Mouse (Mus musculus) midbrain, embryonic 13.5 days (tissue): ENCODE results near the gene Tmem239. TPM values are rescaled to one million over a fixed set of nuclear protein-coding genes. Genes with fewer than 3 reads are reported as not detected.

Experiments used
- ATAC-seq: fragments of 200-750 bp; cut with Nextera tagmentation; 2 replicates; pipeline ENCODE4 v1.8.0; 2017; ENCODE audit warnings: mild to moderate bottlenecking, moderate TSS enrichment, moderate library complexity
- H3K27ac ChIP-seq: fragments of 300-500 bp; sonication (generic); 2 replicates; pipeline ENCODE4 v1.5.1; 2015; ENCODE audit warnings: inconsistent platforms, mild to moderate bottlenecking, moderate library complexity
- H3K27me3 ChIP-seq: fragments of 300-500 bp; sonication (generic); 2 replicates; pipeline ENCODE4 v1.6.1; 2015; ENCODE audit warnings: mild to moderate bottlenecking, inconsistent platforms
- H3K36me3 ChIP-seq: fragments of 300-500 bp; sonication (generic); 2 replicates; pipeline ENCODE4 v1.6.1; 2015; ENCODE audit warnings: mild to moderate bottlenecking, inconsistent platforms
- H3K4me1 ChIP-seq: fragments of 300-500 bp; sonication (generic); replicated peaks from 2 replicates; pipeline ENCODE4 v1.6.1; 2015; ENCODE audit warnings: inconsistent platforms
- H3K4me2 ChIP-seq: fragments of 300-500 bp; sonication (generic); replicated peaks from 2 replicates; pipeline ENCODE4 v1.6.1; 2015; ENCODE audit warnings: moderate library complexity, mild to moderate bottlenecking, inconsistent platforms
- H3K4me3 ChIP-seq: fragments of 300-500 bp; sonication (generic); replicated peaks from 2 replicates; pipeline ENCODE4 v1.5.1; 2015; ENCODE audit warnings: mild to moderate bottlenecking, inconsistent platforms
- H3K9ac ChIP-seq: fragments of 300-500 bp; sonication (generic); replicated peaks from 2 replicates; pipeline ENCODE4 v1.6.1; 2015; ENCODE audit warnings: mild to moderate bottlenecking, inconsistent platforms
- H3K9me3 ChIP-seq: fragments of 300-500 bp; sonication (generic); 2 replicates; pipeline ENCODE4 v1.6.1; 2016; ENCODE audit warnings: mild to moderate bottlenecking, inconsistent platforms
- WGBS: fragments of 180-500 bp; shearing (Covaris S2); methylation state at CpG from one replicate; pipeline ENCODE4 v1.1.7; 2015; 5-methylcytosine and 5-hydroxymethylcytosine counted together
- polyA plus RNA-seq: library from polyadenylated mRNA; unstranded; fragments of >200 nt; fragmentation: Nextera tagmentation; extraction: Ambion mirVana; gene quantifications from 2 replicates; pipeline ENCODE4 v1.2.1, GENCODE M21; 2015

The Tmem239 gene
- polyA plus RNA-seq, 1 experiment from 2014 or later, result not detected

- H3K27me3 ChIP-seq, result no peaks in the 10 kb centered on the region
These were observed 33.7 kb downstream of the Tmem239 start for GRCm38 (mm10) chr2:130439840-130440480.

GRCm38 (mm10) chr2:130442162-130442561 is 35.9 kb downstream of the Tmem239 start:
- peaks cover 82% of the 10 kb centered on the region for H3K36me3 ChIP-seq
- H3K9me3 ChIP-seq, result no peaks in the 10 kb centered on the region
- no peak overlapping the region for H3K9ac ChIP-seq
- no peak overlapping the region for H3K4me2 ChIP-seq
- H3K4me3 ChIP-seq, result no peak overlapping the region
- 78% methylated on average over 10 of the region's 10 CpGs for WGBS
- H3K27me3 ChIP-seq, result no peaks in the 10 kb centered on the region
- no peaks in the 10 kb centered on the region for H3K4me1 ChIP-seq
- ATAC-seq, result no peak
- H3K27ac ChIP-seq, result no peak overlapping the region

More at GRCm38 (mm10) chr2:130439840-130440480, 33.7 kb downstream of the Tmem239 start:
- H3K4me2 ChIP-seq, result no peak overlapping the region
- no peaks in the 10 kb centered on the region for H3K9me3 ChIP-seq
- peaks cover 74% of the 10 kb centered on the region for H3K36me3 ChIP-seq
- H3K27ac ChIP-seq, result no peak overlapping the region
- H3K4me1 ChIP-seq, result no peaks in the 10 kb centered on the region
- 96% methylated on average over 4 of the region's 4 CpGs for WGBS
- no peak overlapping the region for H3K4me3 ChIP-seq
- no peak for ATAC-seq
- H3K9ac ChIP-seq, result no peak overlapping the region

DNA sequence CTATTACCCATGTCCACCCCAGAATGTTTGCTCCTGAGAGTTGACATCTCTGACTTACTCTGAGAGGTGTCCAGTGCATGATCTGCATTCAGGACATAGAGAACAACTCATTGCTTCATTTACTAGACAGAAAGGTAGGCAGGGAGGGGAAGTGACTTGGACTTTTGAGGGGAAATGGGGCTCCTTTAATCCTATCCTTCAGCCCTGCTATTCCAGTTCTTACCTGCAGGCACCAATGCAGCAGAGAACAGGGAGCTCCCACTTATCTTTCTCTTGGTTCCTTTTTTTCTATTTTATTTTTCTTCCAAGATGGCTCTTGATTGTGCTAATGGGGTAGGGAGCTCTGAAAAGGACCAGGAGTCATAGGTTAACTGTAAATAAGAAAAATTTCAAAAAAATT is 42.2 kb downstream of the Tmem239 start:
- Histone ChIP-seq H3K27ac (no peak overlapping the region), H3K27me3 (peaks cover 15% of the 10 kb centered on the region), H3K4me3 (no peak overlapping the region), H3K36me3 (peaks cover 19% of the 10 kb centered on the region), H3K4me1 (peaks cover 33% of the 10 kb centered on the region), H3K4me2 (no peak overlapping the region), H3K9ac (no peak overlapping the region), H3K9me3 (no peaks in the 10 kb centered on the region)
- no peak for ATAC-seq

- Histone ChIP-seq H3K9me3 (no peaks in the 10 kb centered on the region), H3K4me1 (peaks cover 36% of the 10 kb centered on the region), H3K4me3 (peak overlapping the region; percentile 73), H3K4me2 (peak overlapping the region; percentile 88), H3K27ac (no peak overlapping the region), H3K36me3 (peaks cover 12% of the 10 kb centered on the region), H3K27me3 (peaks cover 15% of the 10 kb centered on the region), H3K9ac (peak overlapping the region; percentile 95)
- 8% methylated on average over 17 of the region's 17 CpGs for WGBS
- no peak; the same call in 1 of the 2 replicates for ATAC-seq
These were observed 42.9 kb downstream of the Tmem239 start for GRCm38 (mm10) chr2:130449021-130449793.

GRCm38 (mm10) chr2:130449794-130450433 is 43.6 kb downstream of the Tmem239 start, which contains the start of gene Ptpra:
Gene Ptpra (plus strand): TSS chr2:130450278.
- Histone ChIP-seq H3K9ac (peak within 1 kb of the TSS; percentile 95), H3K9me3 (no peaks in the 10 kb centered on the region), H3K27ac (peak within 1 kb of the TSS; percentile 87), H3K4me3 (peak within 1 kb of the TSS; percentile 73), H3K4me2 (peak within 1 kb of the TSS; percentile 88), H3K4me1 (peaks cover 43% of the 10 kb centered on the region), H3K27me3 (peaks cover 15% of the 10 kb centered on the region), H3K36me3 (peaks cover 8% of the 10 kb centered on the region; the same call in 1 of the 2 replicates)
- peak; percentile 99 for ATAC-seq
- under 1% methylated on average over 50 of the region's 50 CpGs for WGBS

GRCm38 (mm10) chr2:130450434-130450796 is 44.1 kb downstream of the Tmem239 start:
- H3K27me3 ChIP-seq, result peaks cover 15% of the 10 kb centered on the region
- under 1% methylated on average over 39 of the region's 47 CpGs for WGBS
- H3K27ac ChIP-seq, result peak overlapping the region; percentile 87
- peak overlapping the region; percentile 95 for H3K9ac ChIP-seq
- H3K4me1 ChIP-seq, result peaks cover 45% of the 10 kb centered on the region
- peak overlapping the region; percentile 88 for H3K4me2 ChIP-seq
- H3K36me3 ChIP-seq, result peaks cover 5% of the 10 kb centered on the region; the same call in 1 of the 2 replicates
- peak overlapping the region; percentile 73 for H3K4me3 ChIP-seq
- peak; percentile 90 for ATAC-seq
- no peaks in the 10 kb centered on the region for H3K9me3 ChIP-seq

- 69% methylated on average over 14 of the region's 14 CpGs for WGBS
- H3K27me3 ChIP-seq, result peaks cover 15% of the 10 kb centered on the region
- H3K4me3 ChIP-seq, result peak overlapping the region; percentile 73
- peaks cover 49% of the 10 kb centered on the region for H3K4me1 ChIP-seq
- no peak for ATAC-seq
- no peak overlapping the region for H3K27ac ChIP-seq
- H3K4me2 ChIP-seq, result peak overlapping the region; percentile 88
- no peaks in the 10 kb centered on the region for H3K36me3 ChIP-seq
- H3K9me3 ChIP-seq, result no peaks in the 10 kb centered on the region
- peak overlapping the region; percentile 95 for H3K9ac ChIP-seq
These were observed 44.9 kb downstream of the Tmem239 start for GRCm38 (mm10) chr2:130451086-130451726.

GRCm38 (mm10) chr2:130451727-130452090 is 45.4 kb downstream of the Tmem239 start:
- Histone ChIP-seq H3K9ac (peak overlapping the region; percentile 95), H3K27ac (no peak overlapping the region), H3K9me3 (no peaks in the 10 kb centered on the region), H3K36me3 (no peaks in the 10 kb centered on the region), H3K4me2 (peak overlapping the region; percentile 88), H3K27me3 (peaks cover 15% of the 10 kb centered on the region), H3K4me1 (peaks cover 51% of the 10 kb centered on the region), H3K4me3 (peak overlapping the region; percentile 73)
- 80% methylated on average over 3 of the region's 3 CpGs for WGBS
- ATAC-seq, result no peak

DNA sequence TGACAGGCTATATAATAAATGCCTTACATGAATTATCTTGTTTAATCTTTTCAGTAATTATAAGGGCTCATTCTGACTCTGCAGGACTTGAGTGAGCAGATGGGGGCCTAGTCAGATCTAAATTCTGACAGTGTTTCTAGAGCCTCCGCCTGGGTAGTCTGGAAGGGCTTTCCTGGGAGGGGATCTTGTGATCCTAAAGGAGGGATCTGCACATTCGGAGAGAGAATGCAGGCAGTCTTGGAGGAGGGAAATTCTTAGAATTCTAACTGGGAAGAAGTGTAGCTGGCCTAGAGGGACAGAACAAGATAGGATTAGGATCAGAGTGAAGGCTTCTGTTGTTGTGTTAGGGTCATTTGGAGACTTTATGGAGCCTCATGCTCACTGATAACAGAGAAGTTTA is 46.0 kb downstream of the Tmem239 start:
- ATAC-seq, result no peak
- Histone ChIP-seq H3K9me3 (no peaks in the 10 kb centered on the region), H3K4me3 (no peak overlapping the region), H3K9ac (no peak overlapping the region), H3K4me2 (0 out of 2 replicates have a peak overlapping the region, but pooled peaks have one; percentile 4), H3K36me3 (no peaks in the 10 kb centered on the region), H3K27ac (no peak overlapping the region), H3K4me1 (peaks cover 51% of the 10 kb centered on the region), H3K27me3 (peaks cover 15% of the 10 kb centered on the region)
- WGBS, result 58% methylated on average over 2 of the region's 2 CpGs

DNA sequence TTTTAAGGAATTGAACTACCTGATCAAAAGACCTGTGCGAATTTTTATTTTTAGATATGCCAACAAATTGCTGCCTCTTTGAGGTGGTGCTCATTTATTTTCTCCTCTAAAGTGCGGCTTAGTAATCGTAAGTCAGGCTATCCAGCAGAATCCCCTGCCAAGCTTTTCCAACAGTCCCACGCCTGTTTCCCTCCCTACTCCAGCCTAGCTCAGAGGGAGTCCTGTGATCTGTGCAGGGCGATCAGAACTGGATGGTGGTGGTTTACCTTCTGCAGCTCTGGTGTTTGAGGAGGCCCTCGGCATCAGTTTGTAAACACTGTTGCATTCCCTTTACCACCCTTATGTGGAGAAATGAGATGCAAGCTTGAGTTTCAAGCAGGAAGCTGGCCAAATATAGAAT is 47.1 kb downstream of the Tmem239 start:
- Histone ChIP-seq H3K4me1 (peaks cover 51% of the 10 kb centered on the region), H3K27ac (no peak overlapping the region), H3K9me3 (no peaks in the 10 kb centered on the region), H3K4me3 (no peak overlapping the region), H3K27me3 (peaks cover 9% of the 10 kb centered on the region), H3K4me2 (no peak overlapping the region), H3K9ac (no peak overlapping the region), H3K36me3 (no peaks in the 10 kb centered on the region)
- 71% methylated on average over 6 of the region's 6 CpGs for WGBS
- no peak for ATAC-seq

GRCm38 (mm10) chr2:130454748-130455370 is 48.6 kb downstream of the Tmem239 start:
- H3K9ac ChIP-seq, result no peak overlapping the region
- ATAC-seq, result no peak
- whole genome bisulfite sequencing, result 88% methylated on average over 6 of the region's 6 CpGs
- no peak overlapping the region for H3K4me3 ChIP-seq
- peaks cover 43% of the 10 kb centered on the region for H3K4me1 ChIP-seq
- H3K27me3 ChIP-seq, result no peaks in the 10 kb centered on the region
- no peaks in the 10 kb centered on the region for H3K36me3 ChIP-seq
- H3K4me2 ChIP-seq, result no peak overlapping the region
- H3K9me3 ChIP-seq, result no peaks in the 10 kb centered on the region
- H3K27ac ChIP-seq, result no peak overlapping the region
